Mouse (Mus musculus) liver, embryonic 14.5 days (tissue): Measurements from ENCODE around the gene Ms4a2. TPM values are rescaled to one million over a fixed set of nuclear protein-coding genes. Genes with fewer than 3 reads are reported as not detected.
A peak's percentile ranks its signal among the peaks of the same experiment; 100 is the strongest.

Experiments used
- ATAC-seq: fragments of 200-750 bp; cut with Nextera tagmentation; 2 replicates; pipeline ENCODE4 v1.8.0; 2017; ENCODE audit warnings: moderate number of reproducible peaks, mild to moderate bottlenecking, moderate library complexity; ENCODE audit not compliant: insufficient read depth
- DNase-seq, 3 experiments: peaks; one replicate each; pipeline ENCODE4 v3.0.0-alpha.2; 2012 to 2013; ENCODE audit warnings: low read depth in 3 of 3, low spot score in 3 of 3
- H3K27ac ChIP-seq: fragments of 300-500 bp; sonication (generic); 2 replicates; pipeline ENCODE4 v1.5.1; 2014; ENCODE audit warnings: moderate library complexity, mild to moderate bottlenecking, control low read depth, inconsistent platforms
- H3K27me3 ChIP-seq: fragments of 300-500 bp; sonication (generic); 2 replicates; pipeline ENCODE4 v1.6.1; 2014; ENCODE audit warnings: mild to moderate bottlenecking, low read length, moderate library complexity; ENCODE audit not compliant: control insufficient read depth, insufficient read depth
- H3K36me3 ChIP-seq: fragments of 300-500 bp; sonication (generic); replicated peaks from 2 replicates; pipeline ENCODE4 v1.6.1; 2014; ENCODE audit warnings: low read depth; ENCODE audit not compliant: control insufficient read depth, insufficient read depth
- H3K4me1 ChIP-seq, 2 experiments: fragments of 200-500 bp in 1 of 2; fragments of 300-500 bp in 1 of 2; sonication (generic) in 1 of 2; replicated peaks; 2 replicates each; pipeline ENCODE4 v1.6.1; 2012 to 2014; ENCODE audit warnings: antibody characterized with exemption in 1 of 2, inconsistent platforms in 1 of 2, low read length in 1 of 2; ENCODE audit not compliant: control insufficient read depth in 2 of 2, insufficient read depth in 2 of 2
- H3K4me2 ChIP-seq: fragments of 300-500 bp; sonication (generic); 2 replicates; pipeline ENCODE4 v1.6.1; 2014; ENCODE audit warnings: low read depth, mild to moderate bottlenecking, control low read depth, moderate library complexity
- H3K4me3 ChIP-seq, 2 experiments: fragments of 200-500 bp in 1 of 2; fragments of 300-500 bp in 1 of 2; sonication (generic) in 1 of 2; 2 replicates each; pipeline ENCODE4 v1.5.1; 2012 to 2014; ENCODE audit warnings: low read depth in 2 of 2, low read length in 2 of 2, mild to moderate bottlenecking in 2 of 2, control low read depth in 1 of 2, inconsistent platforms in 1 of 2, moderate library complexity in 1 of 2; ENCODE audit not compliant: insufficient read depth in 1 of 2
- H3K9ac ChIP-seq: fragments of 300-500 bp; sonication (generic); replicated peaks from 2 replicates; pipeline ENCODE4 v1.6.1; 2014; ENCODE audit warnings: mild to moderate bottlenecking, control low read depth, moderate library complexity
- H3K9me3 ChIP-seq: fragments of 300-500 bp; sonication (generic); 2 replicates; pipeline ENCODE4 v1.6.1; 2016; ENCODE audit warnings: low read length, mixed read lengths; ENCODE audit not compliant: control insufficient read depth
- CTCF ChIP-seq: IDR thresholded peaks from 2 replicates; pipeline ENCODE4 v1.5.1; 2016; ENCODE audit warnings: antibody characterized with exemption, low read depth, control low read depth
- EP300 ChIP-seq: IDR thresholded peaks from 2 replicates; pipeline ENCODE4 v1.6.1; 2016; ENCODE audit warnings: antibody characterized with exemption, low read depth
- WGBS: fragments of 180-500 bp; shearing (Covaris S2); extraction: QIAGEN DNeasy Blood & Tissue Kit; methylation state at CpG from one replicate; pipeline ENCODE4 v1.1.7; 2014; ENCODE audit not compliant: insufficient replicate concordance; 5-methylcytosine and 5-hydroxymethylcytosine counted together
- polyA plus RNA-seq, 2 experiments: library from polyadenylated mRNA; depleted of rRNA in 1 of 2; stranded (reverse) in 1 of 2; unstranded in 1 of 2; fragments of >200 nt; fragmentation: Nextera tagmentation in 1 of 2; extraction: Ambion mirVana in 1 of 2; gene quantifications; 2 replicates each; pipeline versions ENCODE4 v1.2.1 to v1.2.3; 2012 to 2014

Ms4a2 gene
- polyA plus RNA-seq (2012; rRNA removed) (0.25 and 0.58 TPM in 2 replicates), polyA plus RNA-seq (2014; fragmentation: Nextera tagmentation; extraction: Ambion mirVana) (0.77 and 1.6 TPM in 2 replicates)

DNA sequence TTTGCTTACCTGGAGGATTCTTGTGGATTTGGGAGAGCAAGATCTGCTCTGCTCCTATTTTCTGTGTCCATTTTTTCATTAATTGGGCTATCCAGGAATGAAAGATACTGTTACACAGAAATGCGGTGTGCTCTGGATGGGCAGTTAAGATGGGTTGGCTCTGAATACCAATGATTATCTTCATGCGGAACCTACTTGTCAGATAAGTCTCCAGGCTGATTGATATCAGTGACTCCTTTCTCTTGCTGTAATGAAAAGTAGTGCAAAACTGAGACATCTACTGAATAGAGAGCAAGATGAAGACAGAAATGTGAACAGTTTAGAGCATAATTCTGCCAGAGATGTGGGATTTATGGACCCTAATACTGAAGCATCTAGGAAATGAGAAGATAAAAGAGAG lies at the start of gene Ms4a2:
Gene Ms4a2 (minus strand): TSS at position 169 of the 400 bp plus-strand sequence.
- 59% methylated on average over 2 of the region's 2 CpGs for WGBS
- no peak for TF ChIP-seq EP300
- no peak for TF ChIP-seq CTCF

DNA sequence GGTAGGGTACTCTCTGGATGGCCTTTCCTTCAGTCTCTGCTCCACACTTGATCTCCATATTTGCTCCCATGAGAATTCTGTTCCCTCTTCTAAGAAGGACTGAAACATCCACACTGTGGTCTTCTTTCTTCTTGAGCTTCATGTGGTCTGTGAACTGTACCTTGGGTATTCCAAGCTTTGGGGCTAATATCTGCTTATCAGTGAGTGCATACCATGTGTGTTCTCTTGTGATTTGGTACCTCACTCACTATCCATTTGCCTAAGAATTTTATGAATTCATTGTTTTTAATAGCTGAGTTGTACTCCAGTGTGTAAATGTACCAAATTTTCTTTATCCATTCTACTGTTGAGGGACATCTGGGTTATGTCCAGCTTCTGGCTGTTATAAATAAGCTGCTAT lies 38.0 kb upstream of the Ms4a2 start:
- H3K27me3 ChIP-seq = no peaks in the 10 kb centered on the region
- no peaks in the 10 kb centered on the region for H3K9me3 ChIP-seq
- ATAC-seq (peak; percentile 62; the same call in 1 of the 2 replicates), DNase-seq (peak in 2 of 3 experiments; percentile 5 to 6)
- H3K27ac ChIP-seq = no peak overlapping the region
- 0 out of 2 replicates have a peak overlapping the region, but pooled peaks have one; percentile 28 for H3K4me2 ChIP-seq
- TF ChIP-seq EP300 (peak; percentile 42; the same call in 1 of the 2 replicates), CTCF (no peak)
- no peak overlapping the region for H3K9ac ChIP-seq
- H3K36me3 ChIP-seq = no peaks in the 10 kb centered on the region
- H3K4me1 ChIP-seq = peaks cover 0 to 3% of the 10 kb centered on the region in 2 experiments; a peak in 2 of 4 replicates
- no peak overlapping the region for H3K4me3 ChIP-seq

More for the DNA sequence above, at the start of gene Ms4a2:
- DNase-seq (no peak), ATAC-seq (no peak)
- Histone ChIP-seq H3K4me3 (no peak within 1 kb of the TSS), H3K36me3 (no peaks in the 10 kb centered on the region), H3K9ac (no peak within 1 kb of the TSS), H3K9me3 (no peaks in the 10 kb centered on the region), H3K27ac (no peak within 1 kb of the TSS), H3K4me1 (peaks cover 7 to 11% of the 10 kb centered on the region in 2 experiments; a peak in 2 of 4 replicates), H3K4me2 (no peak within 1 kb of the TSS), H3K27me3 (no peaks in the 10 kb centered on the region)

- no peak for ATAC-seq
- no peaks in the 10 kb centered on the region for H3K27me3 ChIP-seq
- no peak within 1 kb of the TSS for H3K9ac ChIP-seq
- TF ChIP-seq EP300 (no peak), CTCF (no peak)
- H3K4me2 ChIP-seq = 0 out of 2 replicates have a peak within 1 kb of the TSS, but pooled peaks have one; percentile 28
- no peaks in the 10 kb centered on the region for H3K36me3 ChIP-seq
- H3K27ac ChIP-seq = no peak within 1 kb of the TSS
- WGBS = 72% methylated on average over 5 of the region's 5 CpGs
- no peaks in the 10 kb centered on the region for H3K9me3 ChIP-seq
- H3K4me1 ChIP-seq = peaks cover 0 to 3% of the 10 kb centered on the region in 2 experiments; a peak in 2 of 4 replicates
- no peak for DNase-seq
- H3K4me3 ChIP-seq = no peak within 1 kb of the TSS
These were observed 36.9 kb upstream of the Ms4a2 start, which contains the start of gene Oosp2 for GRCm38 (mm10) chr19:11660459-11660858. Gene Oosp2, minus strand, starts transcription at chr19:11660559.

DNA sequence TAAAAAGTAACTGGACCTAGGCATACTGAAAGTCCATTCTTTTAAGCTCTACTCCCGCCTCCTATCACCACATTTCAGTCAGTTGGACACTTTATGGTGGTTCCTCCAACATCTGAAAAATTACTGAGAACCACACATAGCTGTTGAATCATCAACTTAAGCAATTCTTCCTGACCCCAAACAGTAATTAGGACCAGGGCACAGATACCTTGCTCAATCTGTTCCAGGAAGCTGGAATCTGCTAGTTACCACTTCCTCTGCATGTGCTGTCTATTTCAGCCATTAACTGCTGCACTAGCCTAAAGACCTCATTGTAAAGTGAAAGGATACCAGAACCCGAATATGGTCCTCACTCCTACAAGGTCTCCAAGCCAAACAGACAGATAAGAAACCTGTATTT lies 35.6 kb upstream of the Ms4a2 start:
- Histone ChIP-seq H3K9ac (no peak overlapping the region), H3K36me3 (no peaks in the 10 kb centered on the region), H3K9me3 (no peaks in the 10 kb centered on the region), H3K27ac (no peak overlapping the region), H3K4me2 (no peak overlapping the region), H3K27me3 (no peaks in the 10 kb centered on the region), H3K4me1 (peaks cover 0 to 3% of the 10 kb centered on the region in 2 experiments; a peak in 2 of 4 replicates), H3K4me3 (no peak overlapping the region)
- 45% methylated on average over 2 of the region's 2 CpGs for WGBS
- DNase-seq (no peak), ATAC-seq (no peak)
- TF ChIP-seq EP300 (no peak), CTCF (no peak)

DNA sequence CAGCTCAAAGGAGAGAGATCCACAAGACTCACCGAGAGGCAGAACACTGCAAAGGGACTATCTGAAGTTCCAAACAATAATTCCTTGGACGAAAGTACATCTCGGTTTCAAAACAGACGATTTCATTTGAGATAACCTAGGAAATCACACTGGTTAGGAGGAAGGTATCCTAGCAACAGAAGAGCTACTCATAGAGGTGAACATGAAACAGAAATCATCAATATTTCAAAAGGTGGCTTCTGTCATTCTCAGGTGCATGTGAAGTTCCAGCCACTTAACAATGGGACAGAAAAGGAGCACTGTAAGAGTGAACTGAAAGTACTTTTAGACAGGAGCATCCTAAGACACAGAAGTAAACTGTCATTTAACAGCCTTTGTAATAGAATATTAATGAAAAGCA lies 26.0 kb upstream of the Ms4a2 start:
- H3K4me2 ChIP-seq = no peak overlapping the region
- no peaks in the 10 kb centered on the region for H3K36me3 ChIP-seq
- no peak overlapping the region for H3K27ac ChIP-seq
- DNase-seq = no peak
- 59% methylated on average over 4 of the region's 4 CpGs for WGBS
- ATAC-seq = no peak
- no peak overlapping the region for H3K9ac ChIP-seq
- TF ChIP-seq CTCF = no peak
- TF ChIP-seq EP300 = no peak
- no peak overlapping the region for H3K4me3 ChIP-seq
- H3K27me3 ChIP-seq = no peaks in the 10 kb centered on the region
- no peaks in the 10 kb centered on the region for H3K9me3 ChIP-seq
- H3K4me1 ChIP-seq = no peaks in the 10 kb centered on the region
